Mouse (Mus musculus) spleen, adult 10 weeks (tissue): Measurements from ENCODE around the gene Rprm. TPM values are rescaled to one million over a fixed set of nuclear protein-coding genes. Genes with fewer than 3 reads are reported as not detected.

Source experiments
- polyA plus RNA-seq: library from polyadenylated mRNA; stranded (reverse); fragments of 350-450 nt; fragmentation: Illumina TruSeq; extraction: RNeasy Lipid Tissue Mini Kit (QIAGEN cat#74804); gene quantifications from one replicate; pipeline ENCODE4 v1.2.3, GENCODE M21; 2015; ENCODE audit warnings: low replicate concordance; ENCODE audit not compliant: insufficient read depth

Rprm gene
- polyA plus RNA-seq, result not detected

DNA sequence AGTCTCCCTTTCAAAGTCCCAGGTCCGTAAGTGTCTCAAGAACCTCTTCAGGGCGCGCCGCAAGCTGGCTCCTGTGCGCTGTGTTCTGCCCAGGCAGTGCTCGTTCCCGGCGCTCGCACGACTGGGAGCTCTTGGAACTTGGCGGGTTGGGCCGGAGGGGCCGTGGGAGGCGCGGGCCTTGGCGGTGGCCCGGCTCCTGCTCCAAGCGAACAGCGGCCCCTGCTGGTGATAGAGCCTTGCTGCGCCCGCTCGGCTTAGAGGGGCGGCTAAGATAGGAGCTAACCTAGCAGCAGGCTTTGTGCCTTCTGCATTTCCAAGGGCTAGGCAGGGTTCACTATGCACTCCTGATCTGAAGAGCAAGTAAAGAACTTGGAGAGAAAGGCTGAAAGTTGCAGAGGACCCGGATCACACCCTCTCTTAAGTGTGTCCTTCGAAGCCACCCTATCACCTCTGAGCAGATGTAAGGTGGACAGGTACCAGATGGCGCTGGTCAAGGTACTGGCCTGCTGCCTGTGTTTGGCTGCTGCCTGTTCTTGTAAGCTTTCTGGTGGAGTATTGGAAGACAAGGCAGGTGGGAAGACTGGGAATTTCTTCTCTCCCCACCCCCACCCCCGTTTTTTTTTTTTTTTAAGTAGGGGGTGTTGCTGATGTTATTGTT lies at the start of gene Rprm:
Gene Rprm (minus strand): TSS at position 123 of the 658 bp plus-strand sequence.

